Mouse (Mus musculus) inflammation-experienced regulatory T-cells, adult 6 months (primary cell): ENCODE measurements around the gene Ccdc158. TPM values are rescaled to one million over a fixed set of nuclear protein-coding genes. Genes with fewer than 3 reads are reported as not detected.

Experiments
- ATAC-seq: one replicate; pipeline ENCODE4 v1.8.0; 2017
- polyA plus RNA-seq, 3 experiments: library from polyadenylated mRNA; unstranded; fragments of 100-300 nt; shearing (Covaris generic); gene quantifications; one replicate each; pipeline ENCODE4 v1.2.1; 2017

Gene Ccdc158
- polyA plus RNA-seq, 3 experiments from 2014 or later: not detected

DNA sequence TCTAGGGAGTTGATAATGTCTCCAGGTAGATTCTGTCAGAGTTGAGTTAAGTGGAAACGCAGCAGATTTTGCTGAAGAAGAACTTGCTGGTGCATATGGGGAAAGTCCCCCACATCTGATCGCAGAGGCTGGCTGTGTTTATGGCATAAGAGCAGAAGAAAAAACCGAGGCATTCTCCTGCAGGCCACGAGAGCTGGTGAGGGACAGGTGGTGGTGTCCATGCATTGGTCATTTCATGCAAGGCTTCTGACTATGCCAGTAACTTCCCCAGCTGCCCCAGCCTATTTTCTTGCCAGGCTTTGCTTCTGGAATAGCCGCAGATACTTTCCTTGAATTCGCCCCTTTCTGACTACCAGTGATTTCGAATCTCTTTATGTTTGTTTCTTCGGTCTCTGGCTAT, 78.2 kb downstream of the Ccdc158 start:
- no peak for ATAC-seq

DNA sequence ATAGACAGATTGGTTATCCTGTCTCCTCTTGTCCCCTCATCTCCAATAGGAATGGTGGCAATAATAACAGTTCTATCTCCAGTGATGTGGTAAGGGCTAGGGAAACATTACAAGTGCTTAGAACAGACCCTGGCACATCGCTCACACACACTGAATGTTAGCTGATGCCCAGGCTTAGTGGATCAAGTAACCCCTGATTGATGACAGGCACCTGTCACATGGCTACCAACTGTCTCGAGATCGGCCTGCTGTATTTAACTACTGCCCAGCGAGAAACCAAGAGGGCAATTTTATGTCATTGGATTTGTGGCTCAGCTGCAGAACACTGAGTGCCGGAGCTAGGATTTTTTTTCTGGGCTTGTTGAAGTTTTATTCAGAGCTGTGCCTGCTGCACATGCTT, 80.0 kb downstream of the Ccdc158 start:
- ATAC-seq: no peak

DNA sequence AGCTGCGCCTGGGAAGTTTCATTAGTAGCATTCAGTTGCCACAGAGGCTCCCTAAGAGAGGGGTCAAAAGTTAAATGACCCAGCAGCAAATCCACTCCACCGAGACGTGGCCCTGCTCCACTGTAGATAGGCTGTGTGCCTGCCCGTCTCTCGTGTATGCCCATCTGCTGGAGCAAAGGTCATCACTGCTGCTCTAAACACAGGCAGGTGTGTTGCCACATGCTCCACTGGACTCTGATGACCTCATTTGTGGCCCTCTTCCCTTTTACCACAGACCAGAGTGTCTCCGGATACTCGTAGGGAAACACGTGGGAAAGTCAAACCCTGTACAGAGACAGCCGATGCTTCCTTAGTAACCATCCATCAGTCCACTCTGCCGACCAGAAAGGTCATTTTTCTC, 89.1 kb downstream of the Ccdc158 start:
- ATAC-seq: no peak

DNA sequence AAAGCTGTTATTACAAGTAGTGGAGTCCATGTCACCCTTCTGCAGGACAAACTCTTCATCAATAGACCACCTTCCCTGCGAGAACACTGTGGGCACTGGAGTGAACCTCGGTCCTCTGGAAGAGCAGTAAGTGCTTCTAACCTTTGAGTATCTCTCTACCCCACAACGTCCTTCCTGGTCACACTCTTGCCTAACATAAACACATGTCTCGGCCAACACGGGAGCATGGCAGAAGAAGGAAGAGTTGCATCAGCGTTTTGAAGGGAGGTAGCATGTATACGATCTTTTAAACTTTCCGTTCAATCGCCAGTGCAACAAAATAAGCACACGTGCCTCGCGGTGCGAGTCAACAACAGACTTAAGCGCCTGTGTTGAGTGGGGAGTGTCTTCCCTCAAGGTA, 95.5 kb downstream of the Ccdc158 start:
- ATAC-seq: no peak

DNA sequence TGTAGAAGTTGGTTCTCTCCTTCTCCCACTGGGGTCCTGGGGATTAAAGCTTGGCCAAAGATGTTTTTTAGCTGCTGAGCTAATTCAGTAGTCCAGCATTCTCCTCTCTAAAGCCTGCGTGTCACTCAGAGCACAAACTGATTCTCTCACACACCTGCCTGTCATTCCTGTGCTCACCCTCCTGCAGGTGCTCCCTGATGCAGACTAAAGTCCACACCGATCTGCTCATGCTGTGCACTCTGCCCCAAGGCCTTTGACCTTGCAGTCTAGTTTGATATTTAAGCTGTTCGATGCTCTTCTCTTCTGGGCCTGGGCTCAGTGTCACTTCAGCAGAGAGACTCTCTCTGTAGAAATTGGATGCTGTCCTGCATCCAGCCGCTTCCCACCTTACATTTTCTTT, 103.8 kb downstream of the Ccdc158 start:
- no peak for ATAC-seq

DNA sequence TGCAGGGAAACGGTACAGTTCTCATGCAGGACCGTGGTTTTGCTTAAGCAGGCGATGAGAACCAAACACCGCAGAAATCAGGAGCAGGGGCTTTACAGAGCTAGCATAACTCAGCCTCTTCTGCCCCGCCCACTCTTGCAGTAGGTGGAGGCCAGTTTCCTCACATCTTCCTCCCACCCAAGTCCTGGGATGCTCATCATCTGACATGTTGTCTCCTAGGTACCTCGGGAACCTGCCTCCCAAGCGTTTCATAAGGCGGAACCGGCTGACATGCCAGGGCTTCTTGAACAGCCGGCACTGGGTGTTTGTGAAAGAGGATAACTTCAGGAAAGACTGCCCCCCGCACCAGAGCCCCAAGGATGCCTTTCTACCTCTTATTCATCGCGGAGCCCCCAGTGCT, 113.1 kb downstream of the Ccdc158 start:
- no peak for ATAC-seq

DNA sequence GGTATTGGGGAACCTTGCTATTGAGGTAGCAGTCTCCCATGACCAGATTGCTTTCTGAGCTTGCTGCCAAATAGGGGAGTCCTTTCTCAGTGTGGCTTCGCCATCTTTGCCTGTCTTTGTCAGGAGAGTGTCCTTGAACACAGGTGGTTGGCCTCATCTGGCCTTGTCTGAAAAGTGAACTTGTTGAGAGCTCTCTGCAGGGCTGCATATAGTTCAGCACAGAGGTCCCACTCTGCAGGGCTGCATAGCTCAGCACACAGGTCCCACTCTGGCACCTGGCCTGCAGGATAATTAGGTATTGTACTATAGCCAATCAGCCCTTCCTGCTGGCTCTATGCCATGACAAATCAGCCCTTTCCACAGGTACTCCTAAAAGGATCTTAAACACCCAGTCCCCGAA, 114.9 kb downstream of the Ccdc158 start:
- ATAC-seq: no peak

Other genes starting within 250 kb of the Ccdc158 start
- gene Nup54, start 240.1 kb downstream of the Ccdc158 start, polyA plus RNA-seq: 10 to 100 TPM; 32.4 to 55.2 (median 40.2) TPM
- gene Scarb2, start 168.4 kb downstream of the Ccdc158 start, polyA plus RNA-seq: 1 to 10 TPM; 8.3 to 9.2 (median 8.5) TPM
- gene Fam47e, start 120.2 kb downstream of the Ccdc158 start, polyA plus RNA-seq: not detected
- gene Stbd1, start 72.2 kb downstream of the Ccdc158 start, polyA plus RNA-seq: 1 to 10 TPM in 1 of 3 experiments, not detected in 2; 1.2 TPM
- gene Shroom3, start 8.2 kb upstream of the Ccdc158 start, polyA plus RNA-seq: under 1 TPM in 1 of 3 experiments, not detected in 2; 0.05 TPM